15 mouse cellular contexts compared by ENCODE assay signal in genomic region chr19:58783938-58784337, GRCm38 (mm10). TPM values are rescaled to one million over a fixed set of nuclear protein-coding genes. Genes with fewer than 3 reads are reported as not detected.
DNase-seq lines count a peak whose midpoint lies in the region; ATAC-seq and TF ChIP-seq lines count a peak whose summit lies in the region.
"Had no signal": no experiment of that assay in that cellular context is flagged by ENCODE, and none has a peak within 500 bp of the region (broad histone marks: within the 10 kb centered on the region; RNA-seq: fewer than 3 reads in every experiment).

No protein-coding gene starts in this region.

- no peaks in the 10 kb centered on the region for H3K36me3 ChIP-seq in lung, embryonic 14.5 days (ENCODE audit: insufficient read depth)
- H3K36me3 ChIP-seq in lung, postnatal 0 days (ENCODE audit: insufficient read depth, low read length): no peaks in the 10 kb centered on the region
- H3K36me3 ChIP-seq in hindbrain, embryonic 15.5 days: no peaks in the 10 kb centered on the region

- no peak overlapping the region for H3K27ac ChIP-seq in lung, embryonic 14.5 days (ENCODE audit: low read depth)
- H3K27ac ChIP-seq in lung, postnatal 0 days (ENCODE audit: low read length): no peak overlapping the region
- peak overlapping the region; percentile 49; the same call in 1 of the 2 replicates for H3K27ac ChIP-seq in hindbrain, embryonic 15.5 days (replicated peaks)

- H3K27me3 ChIP-seq in lung, embryonic 14.5 days (ENCODE audit: insufficient read depth, low read length): no peaks in the 10 kb centered on the region
- no peaks in the 10 kb centered on the region for H3K27me3 ChIP-seq in lung, postnatal 0 days (replicated peaks; ENCODE audit: insufficient read depth, low read length)
- H3K27me3 ChIP-seq in hindbrain, embryonic 15.5 days: no peaks in the 10 kb centered on the region

- peak; percentile 35 for DNase-seq in embryo, embryonic 10.5 days (ENCODE audit: low spot score)
- DNase-seq in embryo, embryonic 9.5 days (ENCODE audit: extremely low spot score): no peak
- peak; percentile 9 for DNase-seq in lung, embryonic 14.5 days
- DNase-seq in lung, postnatal 0 days (ENCODE audit: low spot score): no peak
- peak; percentile 42 for DNase-seq in retina, embryonic 14.5 days (ENCODE audit: low spot score)
- no peak for DNase-seq in urinary bladder, postnatal 25 days (ENCODE audit: low spot score)
- DNase-seq: kidney, postnatal 4 days; right cerebral cortex, adult 18-20 months had no signal

- no peaks in the 10 kb centered on the region for H3K9me3 ChIP-seq in lung, embryonic 14.5 days (ENCODE audit: low read depth, low read length)
- no peaks in the 10 kb centered on the region for H3K9me3 ChIP-seq in lung, postnatal 0 days (ENCODE audit: low read length)
- no peaks in the 10 kb centered on the region for H3K9me3 ChIP-seq in hindbrain, embryonic 15.5 days

- TF ChIP-seq EP300 in lung, postnatal 0 days (IDR thresholded peaks at IDR 0.05): no peak

- WGBS in lung, embryonic 14.5 days: 45% methylated on average over 7 of the region's 7 CpGs
- 28% methylated on average over 7 of the region's 7 CpGs for WGBS in lung, postnatal 0 days
- 24% methylated on average over 7 of the region's 7 CpGs for WGBS in hindbrain, embryonic 15.5 days

- H3K4me2 ChIP-seq in lung, embryonic 14.5 days: no peak overlapping the region
- H3K4me2 ChIP-seq in lung, postnatal 0 days (replicated peaks; ENCODE audit: low read depth, low read length): no peak overlapping the region
- no peak overlapping the region for H3K4me2 ChIP-seq in hindbrain, embryonic 15.5 days

- H3K9ac ChIP-seq in lung, embryonic 14.5 days: no peak overlapping the region
- H3K9ac ChIP-seq in lung, postnatal 0 days (replicated peaks; ENCODE audit: low read depth): no peak overlapping the region
- no peak overlapping the region for H3K9ac ChIP-seq in hindbrain, embryonic 15.5 days

- no peaks in the 10 kb centered on the region for H3K4me1 ChIP-seq in lung, embryonic 14.5 days (ENCODE audit: insufficient read depth)
- no peaks in the 10 kb centered on the region for H3K4me1 ChIP-seq in lung, postnatal 0 days (ENCODE audit: insufficient read depth, low read depth, low read length)
- H3K4me1 ChIP-seq in hindbrain, embryonic 15.5 days (replicated peaks): peaks cover 26% of the 10 kb centered on the region

- ATAC-seq in lung, embryonic 14.5 days (ENCODE audit: insufficient read depth): no peak
- no peak; the same call in 1 of the 2 replicates for ATAC-seq in lung, postnatal 0 days
- peak; percentile 67; the same call in 1 of the 2 replicates for ATAC-seq in hindbrain, embryonic 15.5 days (ENCODE audit: low FRiP score, low read depth)
- ATAC-seq in activated CD4-positive, CD25-positive, alpha-beta regulatory T cell, adult 4 months: no peak
- ATAC-seq: Patski had no signal

- no peak overlapping the region for H3K4me3 ChIP-seq in lung, embryonic 14.5 days (ENCODE audit: low read depth, low read length)
- H3K4me3 ChIP-seq in lung, postnatal 0 days (ENCODE audit: low read depth, low read length): no peak overlapping the region
- no peak overlapping the region for H3K4me3 ChIP-seq in hindbrain, embryonic 15.5 days

- no peak for TF ChIP-seq CTCF in lung, embryonic 14.5 days (IDR thresholded peaks at IDR 0.05; ENCODE audit: low read depth)
- no peak for TF ChIP-seq CTCF in lung, postnatal 0 days (IDR thresholded peaks at IDR 0.05)

RNA-seq across cellular contexts. Expression of gene 1700019N19Rik, which starts 10.3 kb away (rescaled TPM):
- polyA plus RNA-seq in lung, embryonic 14.5 days (2014; fragmentation: Nextera tagmentation; extraction: Ambion mirVana): not detected in 2 replicates
- not detected in 2 replicates for polyA plus RNA-seq in lung, postnatal 0 days (2015; fragmentation: Nextera tagmentation; extraction: Ambion mirVana)
- polyA plus RNA-seq in hindbrain, embryonic 15.5 days (2015; fragmentation: Nextera tagmentation; extraction: Ambion mirVana): not detected in 2 replicates
- not detected for polyA plus RNA-seq in activated CD4-positive, CD25-positive, alpha-beta regulatory T cell, adult 4 months (2017; shearing (Covaris generic))
- polyA plus RNA-seq: embryonic facial prominence, embryonic 11.5 days; heart, embryonic 16.5 days; liver, adult 2 months; Patski; stomach, embryonic 14.5 days had no signal

RNA-seq across cellular contexts. Expression of gene Pnliprp2, which starts 24.4 kb away (rescaled TPM):
- polyA plus RNA-seq in lung, embryonic 14.5 days (2014; fragmentation: Nextera tagmentation; extraction: Ambion mirVana): 0.35 and 0.38 TPM in 2 replicates
- polyA plus RNA-seq in lung, postnatal 0 days (2015; fragmentation: Nextera tagmentation; extraction: Ambion mirVana): 0.10 and 0.23 TPM in 2 replicates
- polyA plus RNA-seq in hindbrain, embryonic 15.5 days (2015; fragmentation: Nextera tagmentation; extraction: Ambion mirVana): 0.10 TPM in 1 of 2 replicates, not detected in the other
- polyA plus RNA-seq in activated CD4-positive, CD25-positive, alpha-beta regulatory T cell, adult 4 months (2017; shearing (Covaris generic)): not detected
- polyA plus RNA-seq: embryonic facial prominence, embryonic 11.5 days; liver, adult 2 months; Patski had no signal

RNA-seq across cellular contexts. Expression of gene Pnliprp1, which starts 55.3 kb away (rescaled TPM):
- 0.69 and 1.0 TPM in 2 replicates for polyA plus RNA-seq in lung, embryonic 14.5 days (2014; fragmentation: Nextera tagmentation; extraction: Ambion mirVana)
- polyA plus RNA-seq in lung, postnatal 0 days (2015; fragmentation: Nextera tagmentation; extraction: Ambion mirVana): 7.8 and 8.1 TPM in 2 replicates
- polyA plus RNA-seq in hindbrain, embryonic 15.5 days (2015; fragmentation: Nextera tagmentation; extraction: Ambion mirVana): 2.5 and 5.2 TPM in 2 replicates
- not detected for polyA plus RNA-seq in activated CD4-positive, CD25-positive, alpha-beta regulatory T cell, adult 4 months (2017; shearing (Covaris generic))
- polyA plus RNA-seq: embryonic facial prominence, embryonic 11.5 days; Patski; stomach, embryonic 14.5 days had no signal

Comparison
In these comparisons a context has a peak if more than half of its experiments do, and no peak if none do; other contexts are left out.
1. DNase-seq: peak in embryo, embryonic 10.5 days (single experiment), lung, embryonic 14.5 days (single experiment) and retina, embryonic 14.5 days (single experiment); none in embryo, embryonic 9.5 days (single experiment), lung, postnatal 0 days (single experiment) and urinary bladder, postnatal 25 days (single experiment).